Mouse (Mus musculus): ENCODE data around the gene Hoxd10.

Gene Hoxd10

DNA sequence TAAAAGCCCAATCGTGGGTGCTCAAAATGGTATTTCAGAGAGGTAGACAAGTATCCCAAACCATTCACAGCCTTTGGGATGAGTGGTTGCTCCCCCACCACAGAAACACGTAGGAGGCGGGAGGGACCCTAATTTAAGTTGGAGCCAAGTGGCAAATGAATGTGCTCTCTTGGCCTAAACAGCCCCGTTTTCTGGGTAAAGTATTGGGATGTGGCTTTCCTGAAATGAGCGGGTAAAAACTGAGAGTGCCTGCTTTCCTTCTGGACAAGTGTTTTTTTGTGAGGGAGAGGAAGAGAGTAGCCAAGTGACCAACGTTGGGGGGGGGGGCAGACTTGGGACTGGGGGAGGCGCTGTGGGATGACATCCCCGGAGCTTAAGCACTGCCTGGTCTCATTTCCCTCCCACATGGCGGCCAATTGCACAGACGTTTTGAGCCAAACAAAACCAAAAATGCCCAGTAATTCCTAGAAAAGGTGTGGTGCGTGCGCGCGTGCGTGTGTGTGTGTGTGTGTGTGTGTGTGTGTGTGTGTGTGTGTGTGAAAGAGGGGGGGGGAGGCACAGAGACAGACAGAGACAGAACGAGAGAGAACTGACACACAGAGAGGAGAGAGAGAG is 19.3 kb downstream of the Hoxd10 start:
- DNase-seq (ENCODE audit: low spot score) = no peak

DNA sequence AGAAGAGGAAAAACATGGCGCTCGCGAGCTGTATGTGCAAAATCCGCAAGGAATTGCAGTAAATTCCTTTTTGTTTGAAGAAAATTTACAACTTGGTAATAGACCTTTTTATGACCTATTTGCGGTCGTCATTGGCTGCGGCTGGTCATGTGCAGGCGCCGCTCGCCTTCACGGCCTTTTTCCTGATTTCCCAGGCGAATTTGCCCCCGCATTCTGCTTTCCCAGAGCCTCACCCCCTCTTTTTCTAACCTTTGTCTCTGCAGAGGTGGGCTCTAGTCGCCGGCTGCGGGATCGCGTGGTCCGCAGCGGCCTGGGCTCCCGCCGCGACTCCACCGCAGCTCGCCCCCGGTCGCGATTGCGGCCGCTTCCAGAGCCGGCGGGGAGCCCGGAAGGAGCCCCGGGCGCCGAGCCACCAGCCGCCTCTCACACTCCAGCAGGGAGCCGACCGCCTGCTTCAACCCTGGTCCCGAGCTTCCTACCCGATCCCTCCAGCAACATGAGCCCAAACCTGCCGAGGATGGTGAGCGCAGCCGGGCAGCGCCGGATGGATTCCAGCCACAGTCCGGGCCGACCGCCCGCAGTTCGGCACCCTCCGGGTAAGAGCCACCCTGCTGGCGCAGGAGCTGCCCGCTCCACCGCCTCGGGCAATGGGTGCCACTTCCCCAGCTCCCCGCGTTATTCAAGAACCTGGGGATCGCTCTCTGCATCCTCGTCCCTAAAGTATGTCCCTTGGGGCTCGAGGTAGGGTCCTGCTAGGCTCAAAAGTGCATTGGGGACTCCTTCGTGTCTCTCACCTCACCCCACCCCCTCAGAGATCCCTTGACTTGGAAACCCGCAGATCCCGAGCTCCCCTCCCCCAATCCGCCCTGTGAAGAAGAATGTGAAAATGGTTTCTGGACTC is 20.2 kb downstream of the Hoxd10 start, which contains the start of the genes Hoxd3 and Hoxd4:
Gene Hoxd3, plus strand, starts transcription at position 207 of the 901 bp plus-strand sequence.
Gene Hoxd4, plus strand, starts transcription at position 209 of the 901 bp plus-strand sequence.
- DNase-seq (ENCODE audit: low spot score) = no peak

DNA sequence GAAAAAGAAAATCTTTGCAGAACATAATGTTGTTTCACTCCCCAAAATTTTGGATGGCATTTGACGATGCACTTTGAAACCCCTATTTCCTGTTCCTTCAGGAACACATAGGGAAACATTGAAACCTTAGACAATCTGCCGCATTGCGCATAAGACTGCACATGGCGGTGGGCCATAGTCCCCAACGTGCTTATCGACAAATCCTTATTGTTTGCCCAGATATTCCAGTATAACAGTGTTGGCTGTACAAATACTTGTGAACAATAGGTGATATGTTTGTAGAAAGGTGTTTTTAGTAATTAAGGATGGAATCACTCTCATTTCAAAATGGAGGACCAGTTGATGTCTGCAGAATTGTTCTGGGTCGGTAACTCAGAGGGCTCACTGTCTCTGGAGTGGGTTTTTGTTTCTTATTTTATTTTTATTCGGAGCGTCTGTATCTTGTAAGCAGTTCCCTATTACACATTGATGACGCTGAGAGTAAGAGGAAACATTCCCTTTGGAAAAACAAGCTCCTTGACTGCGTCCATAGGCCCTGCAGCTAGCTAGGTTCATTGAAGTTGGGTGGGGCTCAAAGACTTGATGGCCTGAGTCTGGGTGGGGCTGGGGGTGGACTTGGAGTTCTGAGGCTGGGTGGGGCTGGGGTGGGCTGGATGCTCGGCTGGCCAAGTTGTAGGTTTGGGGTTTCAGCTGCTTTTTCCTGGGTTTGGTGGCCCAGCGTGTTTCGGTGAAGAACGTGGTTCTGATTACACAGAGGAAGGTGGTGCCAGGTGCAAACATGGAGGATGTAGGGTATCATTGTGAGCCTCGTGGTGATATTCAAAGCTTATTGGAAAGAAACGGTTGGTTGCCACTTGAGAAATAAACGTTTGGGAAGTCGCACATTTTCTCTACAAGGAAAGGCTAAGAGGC is 21.8 kb downstream of the Hoxd10 start:
- DNase-seq (ENCODE audit: low spot score) = no peak

DNA sequence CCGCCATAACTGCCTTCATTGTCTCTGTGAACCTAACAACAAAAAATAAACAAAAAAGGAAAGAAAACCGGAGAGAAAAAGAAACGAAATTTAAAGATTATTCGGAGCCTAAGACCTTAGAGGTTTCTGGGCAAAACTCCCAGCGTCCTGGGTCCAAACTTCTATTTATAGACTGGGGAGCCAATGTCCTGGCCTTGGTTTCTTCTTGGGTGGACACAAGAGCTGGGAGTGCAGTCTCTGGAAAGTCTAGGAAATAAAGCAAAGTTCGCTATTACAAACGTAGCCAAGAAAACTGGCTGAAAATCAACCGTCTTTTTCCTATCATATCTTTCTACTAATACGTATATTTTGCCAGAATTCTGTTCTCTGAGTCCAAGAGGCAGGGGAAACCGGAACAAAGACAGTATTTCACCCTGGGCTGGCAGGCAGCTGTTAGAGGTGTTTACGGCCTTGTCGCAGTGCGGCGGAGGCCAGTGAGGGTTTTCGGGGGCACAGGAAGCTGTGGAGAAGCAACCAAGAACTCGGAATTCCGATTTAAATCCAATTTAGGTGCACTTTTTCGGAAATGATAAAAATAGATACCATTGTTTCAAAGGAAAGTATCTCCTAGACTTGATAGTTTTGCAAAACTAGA is 22.5 kb downstream of the Hoxd10 start:
- no peak for DNase-seq (ENCODE audit: low spot score)

DNA sequence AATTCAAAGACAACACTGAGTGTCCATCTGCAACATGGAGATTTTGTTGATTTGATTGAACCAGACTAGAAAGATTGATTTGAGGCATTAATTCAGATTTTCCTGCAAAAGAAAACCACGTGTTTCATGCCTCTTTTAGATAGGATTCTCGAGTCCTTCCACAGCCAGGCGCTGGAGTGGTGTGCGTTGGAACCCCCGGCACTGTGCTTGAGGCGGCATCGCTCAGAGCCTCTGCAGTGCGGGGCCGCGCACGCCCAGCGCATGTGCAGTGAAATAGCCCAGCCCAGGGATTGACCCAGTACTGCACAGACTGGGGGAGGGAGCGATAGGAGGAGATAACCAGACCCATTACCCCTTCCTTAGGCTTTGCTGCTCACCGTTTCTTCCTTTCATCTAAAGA is 23.2 kb downstream of the Hoxd10 start:
- DNase-seq (ENCODE audit: low spot score) = no peak

DNA sequence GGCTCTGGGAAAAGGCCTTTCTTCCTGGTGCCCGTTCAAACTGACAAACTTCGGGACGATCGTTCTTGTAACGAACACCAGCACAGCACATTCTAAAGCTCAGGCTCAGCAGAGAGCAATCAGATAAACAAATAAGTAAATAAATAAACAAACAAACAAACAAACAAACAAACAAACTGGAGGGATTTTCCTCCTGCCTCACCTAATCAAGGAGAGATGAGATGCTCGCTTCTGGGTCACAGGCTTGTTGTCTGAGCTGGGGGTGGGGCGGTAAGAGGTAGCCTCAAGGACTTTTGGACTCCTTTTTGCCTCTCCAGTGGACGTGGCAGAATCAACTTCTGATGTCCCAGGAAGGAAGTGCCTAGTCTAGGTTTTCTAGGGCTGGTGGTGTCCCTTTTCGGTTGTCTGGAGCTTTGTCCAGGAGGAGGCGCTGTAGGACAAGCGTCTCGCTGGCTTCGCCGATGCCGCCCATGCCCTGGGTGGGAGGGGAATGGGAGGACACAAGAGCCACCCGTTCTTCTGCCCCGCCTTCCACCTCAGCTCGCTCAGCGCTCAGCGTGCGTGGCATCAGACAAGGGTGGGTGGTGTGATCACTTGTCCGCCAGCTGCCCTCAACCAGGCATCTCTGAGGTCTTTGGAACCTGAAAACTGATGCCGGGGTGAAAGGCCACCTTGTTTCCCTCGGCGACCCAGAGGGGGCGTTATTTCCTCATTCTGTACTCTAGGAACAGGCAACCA is 23.9 kb downstream of the Hoxd10 start:
- DNase-seq (ENCODE audit: low spot score) = peak; percentile 74

DNA sequence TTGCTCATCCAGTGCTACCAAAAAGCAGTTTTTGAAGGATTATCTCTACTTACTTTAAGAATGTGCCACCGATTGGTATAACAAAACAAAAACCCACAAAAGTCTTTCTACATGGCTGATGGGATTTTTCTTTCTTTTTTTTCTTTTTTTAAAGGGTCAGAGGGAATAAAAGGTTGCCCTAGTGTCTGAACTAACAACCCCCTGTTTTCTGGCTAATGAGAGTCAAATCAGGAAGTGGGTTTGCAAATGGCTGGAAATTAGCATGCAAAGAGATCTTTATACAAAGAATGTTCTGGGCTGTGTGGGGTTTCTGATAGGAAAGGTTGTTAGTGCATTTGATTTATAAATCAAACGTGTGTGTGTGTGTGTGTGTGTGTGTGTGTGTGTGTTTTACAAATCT is 28.7 kb downstream of the Hoxd10 start:
- DNase-seq (ENCODE audit: low spot score) = no peak

DNA sequence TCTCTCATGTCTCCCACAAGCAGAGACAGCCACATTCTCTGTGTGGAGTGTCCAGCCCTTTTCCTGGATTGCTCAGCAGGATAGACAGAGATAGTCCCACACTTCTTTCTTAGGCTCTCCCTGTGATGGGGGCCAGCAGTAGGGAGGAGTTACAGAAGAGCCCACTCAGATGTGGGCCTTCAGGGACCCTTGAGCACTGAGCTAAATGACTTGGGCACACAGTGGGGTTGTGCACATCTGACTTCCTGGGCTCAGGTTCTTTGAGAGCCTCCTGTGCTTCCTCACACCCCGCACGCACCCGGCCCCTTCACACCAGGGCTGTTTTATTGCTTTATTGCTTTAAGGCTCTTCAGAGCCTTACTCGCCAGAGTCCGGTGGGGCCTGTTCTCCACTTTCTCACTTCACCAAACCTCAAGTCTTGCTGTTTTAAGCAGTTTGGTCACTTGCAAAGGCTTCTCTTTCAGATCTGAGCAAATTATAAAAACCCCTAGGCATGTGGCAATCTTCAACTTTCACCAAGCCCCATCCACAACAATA is 29.3 kb downstream of the Hoxd10 start:
- no peak for DNase-seq (ENCODE audit: low spot score)

DNA sequence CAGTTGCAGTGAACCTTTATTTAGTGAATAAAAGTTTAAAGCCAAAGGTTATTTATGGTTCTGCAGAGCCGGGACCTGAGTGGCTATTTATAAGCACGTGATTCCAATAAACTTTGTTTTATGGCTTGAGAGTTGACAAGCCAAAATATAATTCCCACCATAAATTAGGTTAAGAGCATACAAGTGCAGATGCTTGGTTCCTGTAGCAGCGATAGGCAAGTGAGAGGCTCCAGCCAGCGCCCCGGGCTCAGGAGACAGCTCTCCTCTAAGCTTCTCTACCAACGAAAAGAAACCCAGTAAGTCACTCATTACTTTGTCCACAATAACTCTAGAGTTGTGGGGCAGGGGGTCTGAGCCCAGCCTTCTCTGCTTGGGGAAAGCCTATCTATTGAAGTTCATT is 30.2 kb downstream of the Hoxd10 start:
- DNase-seq (ENCODE audit: low spot score) = no peak

DNA sequence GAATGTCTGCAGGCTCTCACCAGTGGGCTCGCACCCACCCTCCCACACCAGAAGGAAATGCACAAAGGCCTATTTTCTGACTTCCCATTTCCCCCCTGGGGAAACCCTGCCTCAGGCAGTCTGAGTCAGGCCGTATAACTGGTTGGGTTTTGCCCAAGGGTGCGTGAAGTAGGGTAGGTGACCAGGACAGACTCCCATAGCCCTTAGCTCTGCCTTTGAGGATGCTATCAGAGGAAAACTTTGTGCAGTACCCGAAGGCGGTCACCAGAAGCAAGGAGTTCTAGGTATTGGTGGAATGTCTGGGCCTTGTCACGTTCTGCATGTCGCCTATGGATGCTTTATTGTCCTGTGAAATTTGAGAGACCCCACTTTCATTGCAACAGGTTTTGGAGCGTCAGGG is 31.2 kb downstream of the Hoxd10 start:
- no peak for DNase-seq (ENCODE audit: low spot score)

DNA sequence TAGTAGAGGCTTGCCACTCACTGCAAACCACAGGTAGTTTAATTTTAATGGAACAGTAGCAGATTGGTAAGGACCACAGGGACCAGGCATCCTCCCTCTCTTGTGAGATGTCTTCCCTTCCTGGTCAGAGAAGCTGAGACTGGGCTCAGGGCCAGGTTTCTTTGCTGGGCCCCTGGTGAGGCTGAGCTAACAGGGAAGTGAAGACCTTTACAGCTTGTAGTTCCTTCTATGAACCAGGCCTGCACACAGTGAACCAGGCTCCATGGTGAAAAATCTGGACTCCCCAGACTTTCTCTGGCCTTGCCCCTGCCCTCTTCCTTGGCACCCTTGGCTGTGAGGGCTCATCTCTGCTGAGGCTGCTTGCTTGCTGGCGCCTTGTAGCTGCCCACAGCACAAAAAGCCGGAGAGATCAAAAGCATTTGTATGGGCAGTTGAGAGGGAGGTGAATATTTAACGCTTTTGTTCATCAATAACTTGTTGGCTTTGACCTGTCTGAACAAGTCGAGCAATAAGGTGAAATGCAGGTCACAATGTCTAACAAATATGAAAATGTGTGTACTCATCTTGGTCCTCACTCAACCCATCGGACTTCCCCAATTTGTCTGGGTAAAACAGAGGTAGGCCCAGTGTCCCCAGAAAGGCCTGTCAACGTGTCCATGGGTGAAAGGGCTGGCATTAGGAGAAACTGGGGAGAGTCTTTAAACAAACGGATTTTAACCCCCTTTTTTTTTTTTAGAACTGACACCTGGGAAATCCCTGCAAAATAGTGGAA is 32.7 kb downstream of the Hoxd10 start:
- no peak for DNase-seq (ENCODE audit: low spot score)

DNA sequence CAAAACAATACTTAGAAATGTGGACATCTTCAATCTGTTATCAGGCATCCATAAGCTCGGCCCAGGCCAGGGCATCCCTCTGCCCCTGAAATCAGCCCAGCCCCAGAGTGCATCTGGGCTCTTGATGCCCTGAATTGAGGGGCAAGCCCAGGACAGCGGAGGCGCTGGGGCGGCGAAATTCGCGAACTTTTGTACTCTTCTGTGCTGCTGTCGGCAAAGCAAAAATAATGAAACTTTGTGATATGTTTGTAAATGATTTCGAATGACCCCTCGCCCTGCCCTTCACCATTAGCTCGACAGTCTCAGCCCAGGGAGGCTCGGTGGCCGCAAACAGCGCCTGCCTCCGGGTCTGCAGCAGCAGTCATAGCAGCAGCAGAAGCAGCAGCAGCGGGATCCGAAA is 33.4 kb downstream of the Hoxd10 start:
- DNase-seq (ENCODE audit: low spot score) = no peak

DNA sequence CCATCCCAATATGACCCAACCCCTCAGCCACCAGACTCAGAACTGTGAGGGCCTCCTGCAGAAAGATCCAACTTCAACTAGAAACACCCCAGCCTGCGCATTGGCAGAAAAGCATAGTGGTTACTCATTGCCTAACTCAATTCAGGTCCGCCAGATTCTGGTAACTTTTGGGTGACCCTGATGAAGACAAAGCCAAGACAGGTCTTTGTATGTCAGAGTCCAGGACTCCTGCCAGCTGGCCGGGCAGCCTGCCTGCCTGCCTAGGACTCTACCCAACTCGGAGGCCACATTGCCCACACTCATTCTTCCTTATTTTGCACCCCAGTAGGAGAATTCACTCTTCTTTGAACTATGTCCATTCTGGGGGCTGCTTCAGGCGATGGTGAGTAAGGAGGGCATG is 34.8 kb downstream of the Hoxd10 start, which contains the start of gene Gm28230:
Gene Gm28230, plus strand, starts transcription at position 178 of the 400 bp plus-strand sequence.
- DNase-seq (ENCODE audit: low spot score) = no peak

DNA sequence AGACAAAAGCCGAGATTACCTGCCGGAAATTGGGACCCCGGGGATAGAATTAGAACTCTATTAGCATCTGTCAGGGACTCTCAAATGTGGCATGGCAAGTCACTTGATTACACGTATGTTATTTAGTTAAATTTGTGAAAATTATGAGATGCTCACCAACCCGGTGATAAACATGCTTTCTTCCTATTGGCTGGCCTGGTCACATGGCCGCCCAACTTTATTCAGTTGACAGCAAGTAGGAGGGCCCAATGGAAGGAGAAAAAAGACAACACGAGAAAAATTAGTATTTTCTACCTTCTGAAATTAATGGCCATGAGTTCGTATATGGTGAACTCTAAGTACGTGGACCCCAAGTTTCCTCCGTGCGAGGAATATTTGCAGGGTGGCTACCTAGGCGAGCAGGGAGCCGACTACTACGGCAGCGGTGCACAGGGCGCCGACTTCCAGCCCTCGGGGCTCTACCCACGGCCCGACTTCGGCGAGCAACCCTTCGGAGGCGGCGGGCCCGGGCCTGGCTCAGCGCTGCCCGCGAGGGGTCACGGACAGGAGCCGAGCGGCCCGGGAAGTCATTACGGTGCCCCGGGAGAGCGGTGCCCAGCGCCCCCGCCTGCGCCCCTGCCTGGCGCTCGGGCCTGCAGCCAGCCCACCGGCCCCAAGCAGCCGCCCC is 35.4 kb downstream of the Hoxd10 start:
- no peak for DNase-seq (ENCODE audit: low spot score)

DNA sequence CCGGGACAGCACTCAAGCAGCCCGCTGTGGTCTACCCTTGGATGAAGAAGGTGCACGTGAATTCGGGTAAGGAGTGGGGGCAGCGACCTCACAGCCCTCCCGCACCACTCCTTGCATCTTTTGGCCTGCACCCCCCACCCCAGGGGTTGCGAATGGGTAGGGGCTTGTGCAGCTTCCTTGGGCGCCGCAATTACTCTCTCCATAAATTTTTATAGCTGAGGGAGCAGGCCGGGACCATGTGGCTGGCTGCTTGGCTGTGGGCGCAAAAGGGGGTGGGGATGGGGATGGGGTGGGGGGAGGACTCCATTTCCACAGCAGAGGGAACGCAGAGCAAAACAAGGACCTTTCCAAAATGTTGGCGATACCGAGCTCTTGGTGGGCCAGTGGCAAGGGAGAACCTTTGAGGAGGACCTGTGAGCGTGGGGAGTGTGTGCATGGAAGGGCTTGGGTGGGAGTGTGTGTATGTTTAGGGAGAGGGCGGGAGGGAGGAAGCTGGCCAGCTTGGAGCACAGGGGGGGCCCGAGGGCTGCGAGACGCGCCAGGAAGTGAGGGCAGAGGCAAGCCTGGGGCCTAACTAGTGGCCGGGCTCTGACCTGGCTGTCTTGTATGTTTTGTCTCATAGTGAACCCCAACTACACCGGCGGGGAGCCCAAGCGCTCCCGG is 36.0 kb downstream of the Hoxd10 start:
- no peak for DNase-seq (ENCODE audit: low spot score)

DNA sequence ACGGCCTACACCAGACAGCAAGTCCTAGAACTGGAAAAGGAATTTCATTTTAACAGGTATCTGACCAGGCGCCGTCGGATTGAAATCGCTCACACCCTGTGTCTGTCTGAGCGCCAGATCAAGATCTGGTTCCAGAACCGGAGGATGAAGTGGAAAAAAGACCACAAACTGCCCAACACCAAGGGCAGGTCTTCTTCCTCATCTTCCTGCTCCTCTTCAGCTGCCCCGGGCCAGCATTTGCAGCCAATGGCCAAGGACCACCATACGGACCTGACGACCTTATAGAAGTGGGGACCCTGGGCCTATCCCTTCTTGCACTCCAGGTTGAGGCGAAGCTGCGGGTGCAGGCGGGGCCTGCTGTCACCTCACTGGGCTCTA is 36.6 kb downstream of the Hoxd10 start:
- DNase-seq (ENCODE audit: low spot score) = no peak

DNA sequence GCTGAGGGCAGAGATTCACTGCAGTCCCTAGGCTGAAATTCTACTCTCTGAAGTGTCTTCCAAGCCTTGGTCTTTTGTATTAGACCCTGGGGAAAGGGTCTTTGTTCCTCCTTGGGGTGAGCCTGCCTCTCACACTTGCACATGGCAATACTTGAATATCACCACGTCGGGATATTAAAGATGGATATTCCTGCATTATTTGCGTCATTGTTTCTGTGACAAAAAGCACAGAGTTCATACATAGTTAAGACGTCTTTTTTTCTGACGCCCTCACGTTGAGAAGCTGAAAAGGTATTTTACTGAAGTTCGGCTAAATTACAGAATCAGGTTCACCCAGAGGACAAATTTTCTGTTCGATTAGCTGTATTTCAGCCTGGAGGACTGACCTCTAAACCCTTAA is 38.6 kb downstream of the Hoxd10 start:
- DNase-seq (ENCODE audit: low spot score) = no peak

DNA sequence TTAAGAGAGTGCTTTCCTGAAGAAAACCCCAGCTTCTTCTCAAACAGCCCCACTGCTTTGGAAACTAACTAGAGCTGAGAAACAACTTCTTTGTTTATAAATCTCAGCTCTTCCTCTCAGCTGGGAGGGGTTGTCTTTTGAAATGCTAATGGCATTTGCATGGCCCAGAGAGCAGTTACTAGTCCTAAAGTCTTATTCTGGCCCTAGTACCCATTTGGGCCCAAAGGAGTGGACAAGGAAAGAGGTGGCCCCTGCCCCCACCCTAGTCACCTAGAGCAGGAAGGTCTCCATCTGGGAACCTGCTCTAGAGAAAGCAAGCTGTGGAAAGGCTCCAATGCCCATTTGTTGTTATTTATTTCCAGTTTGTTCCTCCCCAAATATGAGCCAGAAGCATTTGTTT is 39.3 kb downstream of the Hoxd10 start:
- DNase-seq (ENCODE audit: low spot score) = no peak
